Mouse (Mus musculus): ENCODE measurements around the gene Bex3. TPM values are rescaled to one million over a fixed set of nuclear protein-coding genes. Genes with fewer than 3 reads are reported as not detected.

Bex3 gene
- polyA plus RNA-seq, 1 experiment from 2014 or later: 270 TPM

- no peak for ATAC-seq
- Histone ChIP-seq H3K4me1 (replicated peaks; ENCODE audit: control insufficient read depth, insufficient read depth, low read length) (no peaks in the 10 kb centered on the region), H3K9ac (ENCODE audit: low read depth, low read length) (no peak overlapping the region), H3K4me3 (ENCODE audit: low read depth, low read length) (no peak overlapping the region), H3K27me3 (replicated peaks; ENCODE audit: control insufficient read depth, insufficient read depth, low read length) (no peaks in the 10 kb centered on the region), H3K27ac (ENCODE audit: low read depth, low read length) (no peak overlapping the region), H3K36me3 (ENCODE audit: control insufficient read depth, insufficient read depth) (no peaks in the 10 kb centered on the region), H3K4me2 (replicated peaks; ENCODE audit: low read depth) (no peak overlapping the region), H3K9me3 (ENCODE audit: control insufficient read depth) (no peaks in the 10 kb centered on the region)
- no peak for TF ChIP-seq CTCF (IDR thresholded peaks at IDR 0.05; ENCODE audit: low read depth)
- WGBS: 38% methylated on average over 1 of the region's 1 CpGs
Measured at GRCm38 (mm10) chrX:136306196-136306595, 36.1 kb downstream of the Bex3 start.

- Histone ChIP-seq H3K9me3 (ENCODE audit: control insufficient read depth) (no peaks in the 10 kb centered on the region), H3K4me1 (replicated peaks; ENCODE audit: control insufficient read depth, insufficient read depth, low read length) (no peaks in the 10 kb centered on the region), H3K4me2 (replicated peaks; ENCODE audit: low read depth) (no peak overlapping the region), H3K9ac (ENCODE audit: low read depth, low read length) (no peak overlapping the region), H3K36me3 (ENCODE audit: control insufficient read depth, insufficient read depth) (no peaks in the 10 kb centered on the region), H3K4me3 (ENCODE audit: low read depth, low read length) (no peak overlapping the region), H3K27me3 (replicated peaks; ENCODE audit: control insufficient read depth, insufficient read depth, low read length) (no peaks in the 10 kb centered on the region), H3K27ac (ENCODE audit: low read depth, low read length) (no peak overlapping the region)
- ATAC-seq: no peak
- no peak for TF ChIP-seq CTCF (IDR thresholded peaks at IDR 0.05; ENCODE audit: low read depth)
- WGBS: 42% methylated on average over 4 of the region's 4 CpGs
Measured at GRCm38 (mm10) chrX:136313303-136313702, 43.2 kb downstream of the Bex3 start.

- H3K27me3 ChIP-seq (replicated peaks; ENCODE audit: control insufficient read depth, insufficient read depth, low read length): no peaks in the 10 kb centered on the region
- H3K27ac ChIP-seq (ENCODE audit: low read depth, low read length): no peak overlapping the region
- no peak overlapping the region for H3K4me2 ChIP-seq (replicated peaks; ENCODE audit: low read depth)
- no peak overlapping the region for H3K9ac ChIP-seq (ENCODE audit: low read depth, low read length)
- H3K36me3 ChIP-seq (ENCODE audit: control insufficient read depth, insufficient read depth): no peaks in the 10 kb centered on the region
- no peaks in the 10 kb centered on the region for H3K4me1 ChIP-seq (replicated peaks; ENCODE audit: control insufficient read depth, insufficient read depth, low read length)
- H3K9me3 ChIP-seq (ENCODE audit: control insufficient read depth): no peaks in the 10 kb centered on the region
- no peak for ATAC-seq
- no peak for TF ChIP-seq CTCF (IDR thresholded peaks at IDR 0.05; ENCODE audit: low read depth)
- H3K4me3 ChIP-seq (ENCODE audit: low read depth, low read length): no peak overlapping the region
- 33% methylated on average over 8 of the region's 8 CpGs for WGBS
Measured at GRCm38 (mm10) chrX:136313792-136314564, 43.9 kb downstream of the Bex3 start.

GRCm38 (mm10) chrX:136319953-136320352 is 49.9 kb downstream of the Bex3 start:
- Histone ChIP-seq H3K4me3 (ENCODE audit: low read depth, low read length) (no peak overlapping the region), H3K9ac (ENCODE audit: low read depth, low read length) (no peak overlapping the region), H3K4me2 (replicated peaks; ENCODE audit: low read depth) (no peak overlapping the region), H3K27me3 (replicated peaks; ENCODE audit: control insufficient read depth, insufficient read depth, low read length) (no peaks in the 10 kb centered on the region), H3K9me3 (ENCODE audit: control insufficient read depth) (no peaks in the 10 kb centered on the region), H3K36me3 (ENCODE audit: control insufficient read depth, insufficient read depth) (no peaks in the 10 kb centered on the region), H3K4me1 (replicated peaks; ENCODE audit: control insufficient read depth, insufficient read depth, low read length) (no peaks in the 10 kb centered on the region), H3K27ac (ENCODE audit: low read depth, low read length) (no peak overlapping the region)
- no peak for ATAC-seq
- 59% methylated on average over 4 of the region's 4 CpGs for WGBS
- TF ChIP-seq CTCF (IDR thresholded peaks at IDR 0.05; ENCODE audit: low read depth): no peak

Other genes with a start within 250 kb of the Bex3 start
- gene Arxes1, start 236.9 kb upstream of the Bex3 start, polyA plus RNA-seq (2015; fragmentation: Nextera tagmentation; extraction: Ambion mirVana): 8.2 and 8.4 TPM in 2 replicates
- gene Bex2, start 202.0 kb upstream of the Bex3 start, polyA plus RNA-seq (2015; fragmentation: Nextera tagmentation; extraction: Ambion mirVana): 55.0 and 58.5 TPM in 2 replicates
- gene Nxf3, start 185.0 kb upstream of the Bex3 start, polyA plus RNA-seq (2015; fragmentation: Nextera tagmentation; extraction: Ambion mirVana): 0.22 and 0.27 TPM in 2 replicates
- gene Bex4, start 131.3 kb upstream of the Bex3 start, polyA plus RNA-seq (2015; fragmentation: Nextera tagmentation; extraction: Ambion mirVana): 235 and 294 TPM in 2 replicates
- 239 and 262 TPM in 2 replicates for gene Tceal8, start 97.9 kb upstream of the Bex3 start, polyA plus RNA-seq (2015; fragmentation: Nextera tagmentation; extraction: Ambion mirVana)
- gene Tceal5, start 66.4 kb upstream of the Bex3 start, polyA plus RNA-seq (2015; fragmentation: Nextera tagmentation; extraction: Ambion mirVana): 3.4 and 5.3 TPM in 2 replicates
- 0.37 and 0.58 TPM in 2 replicates for gene Tceal7, start 55.5 kb upstream of the Bex3 start, polyA plus RNA-seq (2015; fragmentation: Nextera tagmentation; extraction: Ambion mirVana)
- 41.4 and 50.7 TPM in 2 replicates for gene Bex1, start 54.7 kb upstream of the Bex3 start, polyA plus RNA-seq (2015; fragmentation: Nextera tagmentation; extraction: Ambion mirVana)
- 641 and 667 TPM in 2 replicates for gene Tceal9, start 25.2 kb upstream of the Bex3 start, polyA plus RNA-seq (2015; fragmentation: Nextera tagmentation; extraction: Ambion mirVana)
- gene Kir3dl1, start 247.7 kb downstream of the Bex3 start, polyA plus RNA-seq (2015; fragmentation: Nextera tagmentation; extraction: Ambion mirVana): not detected in 2 replicates

All from intestine, postnatal 0 days (tissue).